Mouse (Mus musculus) gastrocnemius, postnatal 14 days (tissue): Measurements from ENCODE around the gene Ppp6r1. TPM values are rescaled to one million over a fixed set of nuclear protein-coding genes. Genes with fewer than 3 reads are reported as not detected.
"Not testable (repeated sequence)": the region's sequence is repeated elsewhere in the genome, so short reads cannot be mapped to it uniquely, and the experiment has no call there.

Source experiments
- DNase-seq: peaks from one replicate; pipeline ENCODE4 v3.0.0; 2021; ENCODE audit warnings: mixed read lengths
- intact Hi-C: fragments of 180-260 bp; cut with DNase I; formaldehyde crosslinking; loops from one replicate; pipeline ENCODE4 v1.15.1; 2025; ENCODE audit warnings: low total_unique reads
- total RNA-seq, 2 experiments: library from RNA; stranded (reverse); gene quantifications; 2 replicates each; pipeline ENCODE4 v1.2.3; 2021

Ppp6r1 gene
- total RNA-seq, 2 experiments from 2014 or later: 44.2 to 45.0 TPM

DNA sequence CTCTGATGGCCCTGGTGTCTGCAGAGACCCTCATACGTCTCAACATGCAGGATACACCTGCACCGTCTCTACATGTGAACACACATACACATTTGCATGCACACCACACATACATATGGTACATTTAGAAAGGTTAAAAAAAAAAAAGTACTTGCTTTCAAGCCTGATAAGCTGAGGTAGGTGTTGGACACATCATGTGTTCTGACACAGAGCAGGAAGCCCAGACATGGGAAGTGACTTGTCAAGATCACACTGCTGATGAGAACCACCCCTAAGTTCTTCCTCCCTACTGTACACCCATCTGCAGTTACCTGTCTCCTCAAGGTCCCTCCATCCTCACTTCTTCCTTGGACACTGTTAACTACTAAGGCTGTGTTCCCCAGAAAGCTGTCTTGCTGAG is 32.9 kb downstream of the Ppp6r1 start:
- intact Hi-C loops: loop anchor here (10.0 kb wide), 1 partner anchor 179 kb away; no protein-coding TSS in a partner anchor
- DNase-seq: no peak

DNA sequence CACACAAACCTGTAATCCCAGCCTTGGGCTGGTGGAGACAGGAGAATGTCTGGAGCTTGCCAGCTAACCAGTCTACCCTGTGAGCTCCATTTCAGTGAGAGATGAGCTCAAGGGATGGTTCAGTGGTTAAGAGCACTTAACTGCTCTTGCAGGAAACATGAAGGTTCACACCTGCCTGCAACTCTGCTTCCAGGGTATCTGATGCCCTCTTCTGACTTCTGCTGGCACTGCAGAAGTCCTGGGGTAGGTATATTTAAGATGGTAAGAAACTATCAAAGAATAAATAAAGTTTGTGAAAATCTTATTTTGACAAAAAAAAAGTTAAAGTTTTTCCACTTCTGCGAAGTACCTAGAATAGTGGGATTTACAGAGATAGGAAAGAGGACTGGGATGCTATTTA is 34.5 kb downstream of the Ppp6r1 start:
- intact Hi-C loops: loop anchor here (10.0 kb wide), 1 partner anchor 180 kb away; no protein-coding TSS in a partner anchor
- no peak for DNase-seq

DNA sequence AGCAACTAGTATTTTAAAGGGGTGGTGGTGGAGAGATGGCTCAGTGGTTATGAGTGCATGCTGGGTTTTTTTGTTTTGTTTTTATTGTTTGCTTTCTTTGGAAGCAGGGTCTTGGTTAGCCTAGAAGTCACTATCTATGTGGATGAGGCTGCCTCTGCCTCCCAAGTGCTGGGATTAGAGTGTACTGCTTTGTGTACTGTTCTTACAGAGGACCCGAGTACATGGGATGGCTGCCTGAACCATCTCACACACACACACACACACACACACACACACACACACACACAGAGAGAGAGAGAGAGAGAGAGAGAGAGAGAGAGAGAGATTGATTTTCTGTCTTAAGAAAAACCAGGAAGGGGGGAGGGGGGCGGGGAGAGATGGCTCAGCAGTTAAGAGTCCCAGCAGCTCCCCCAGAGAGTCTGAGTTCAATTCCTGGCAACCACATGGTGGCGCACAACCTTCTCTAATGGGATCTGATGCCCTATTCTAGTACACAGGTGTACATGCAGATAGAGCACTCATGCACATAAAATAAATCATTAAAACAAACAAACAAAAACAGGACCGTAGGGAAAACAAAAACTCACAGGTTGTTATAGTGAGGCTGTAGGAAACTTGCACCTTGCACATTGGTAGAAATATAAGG is 35.2 kb downstream of the Ppp6r1 start:
- intact Hi-C loops: loop anchor here (10.0 kb wide), 1 partner anchor 181 kb away; no protein-coding TSS in a partner anchor
- DNase-seq: peak; percentile 23

DNA sequence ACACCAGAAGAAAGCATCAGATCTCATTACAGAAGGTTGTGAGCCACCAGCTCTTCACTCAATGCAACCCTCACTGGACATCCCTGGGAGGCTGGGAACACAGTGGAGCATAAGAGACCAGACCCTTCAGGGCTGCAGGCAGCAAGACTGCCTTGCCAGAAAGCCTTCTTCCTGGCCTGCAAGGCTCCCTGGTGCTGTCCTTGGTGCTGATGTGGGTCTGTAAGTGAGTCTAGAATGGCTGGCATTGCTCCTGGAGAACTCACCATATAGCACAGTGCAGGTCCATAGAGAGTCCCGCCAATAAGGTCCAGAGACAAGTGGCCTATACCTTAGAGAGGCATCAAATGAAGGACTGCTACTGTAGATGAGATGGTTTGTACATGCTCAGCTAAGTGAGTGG is 38.8 kb downstream of the Ppp6r1 start:
- intact Hi-C loops: loop anchor here (10.0 kb wide), 1 partner anchor 185 kb away; no protein-coding TSS in a partner anchor
- DNase-seq: peak; percentile 19

DNA sequence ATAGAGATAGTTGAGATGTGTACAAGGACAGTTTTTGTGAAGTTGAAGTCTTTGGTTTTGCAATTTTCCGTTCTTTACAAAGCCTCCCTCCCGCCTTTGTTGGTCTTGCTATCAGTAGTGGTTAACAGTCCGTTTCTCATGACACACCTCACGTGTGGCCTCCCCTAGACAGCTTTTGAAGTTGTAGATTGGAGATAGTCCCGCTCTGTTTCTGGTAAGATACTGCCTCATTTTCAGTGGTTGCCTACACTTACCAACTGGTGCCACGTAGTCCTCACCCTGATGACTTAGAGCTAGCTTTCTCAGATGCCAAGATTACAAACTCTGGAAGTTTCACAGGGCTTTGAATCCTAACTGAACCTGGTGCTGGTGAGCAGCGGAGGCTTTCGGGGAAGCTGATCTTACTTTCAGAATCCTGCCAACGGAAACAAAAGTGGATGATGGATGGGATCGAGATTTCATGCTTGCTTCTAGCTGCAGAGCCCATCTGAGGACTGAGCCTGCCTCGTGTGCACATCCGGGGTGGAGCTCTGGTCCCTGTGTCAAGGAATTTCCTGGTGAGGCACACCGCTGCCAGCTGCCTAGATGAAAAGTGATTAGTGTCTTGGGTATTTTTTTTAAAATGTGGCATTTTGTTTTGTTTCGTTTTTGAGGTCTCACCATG is 44.9 kb downstream of the Ppp6r1 start:
- intact Hi-C loops: no loop called here

DNA sequence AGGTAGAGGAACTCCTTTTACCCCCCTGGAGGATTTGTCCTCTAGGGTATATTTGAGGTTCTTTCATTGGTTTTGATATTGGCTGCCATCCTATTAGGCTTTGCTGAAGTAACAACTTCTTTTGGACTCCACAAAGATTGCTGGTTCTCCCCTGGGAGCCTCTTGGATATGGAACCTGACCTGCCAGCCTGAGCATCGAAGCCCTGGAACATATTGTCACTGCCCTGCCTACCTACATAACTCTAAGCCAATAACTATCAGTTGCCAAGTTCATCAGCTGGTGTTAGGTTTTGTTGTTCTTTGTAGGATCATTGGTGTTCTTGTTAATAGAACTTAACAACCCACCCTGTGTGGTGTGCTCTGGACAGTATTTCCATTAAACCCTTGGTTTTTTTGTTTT is 45.9 kb downstream of the Ppp6r1 start:
- intact Hi-C loops: no loop called here
- no peak for DNase-seq

More for the DNA sequence above, 44.9 kb downstream of the Ppp6r1 start:
- no peak for DNase-seq

DNA sequence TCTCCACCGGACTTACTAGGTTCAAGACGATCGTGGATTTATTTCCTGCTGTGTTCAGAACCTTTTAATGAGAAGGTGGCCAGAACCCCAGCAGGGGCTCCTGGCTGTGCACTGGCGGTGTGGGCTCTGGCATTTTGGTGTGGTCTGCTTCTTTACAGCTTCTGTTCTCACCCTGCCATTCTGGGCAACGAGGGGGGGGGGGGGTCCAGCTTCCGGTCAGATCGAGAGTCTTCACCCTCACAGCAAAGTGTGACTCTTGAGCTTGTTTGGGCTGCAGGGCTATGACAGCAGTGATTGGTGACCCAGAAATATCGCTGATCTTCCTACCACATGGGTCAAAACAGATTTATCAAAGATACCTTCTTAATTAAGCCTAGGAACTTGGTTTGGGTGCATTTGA is 46.4 kb downstream of the Ppp6r1 start:
- DNase-seq: no peak
- intact Hi-C loops: no loop called here

DNA sequence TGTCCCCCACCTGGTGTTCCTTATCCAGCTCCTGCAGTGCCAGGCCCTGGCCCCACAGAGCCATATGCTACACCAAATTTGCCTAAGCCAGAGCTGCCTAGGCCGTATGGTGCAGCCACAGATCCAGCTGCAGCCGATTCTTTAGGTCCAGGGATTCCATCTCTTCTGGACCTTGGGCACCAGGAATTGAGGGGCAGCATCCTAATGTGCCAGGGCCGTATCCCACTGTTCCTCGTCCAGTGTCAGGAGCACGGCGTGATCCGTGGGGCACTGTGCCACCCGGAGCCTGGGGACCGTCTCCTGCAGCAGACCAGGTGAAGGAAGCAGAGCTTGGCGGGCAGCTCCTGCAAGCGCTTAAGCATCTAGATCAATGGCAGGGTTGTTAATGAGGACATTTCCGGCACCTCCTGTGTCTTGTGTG is 46.9 kb downstream of the Ppp6r1 start:
- intact Hi-C loops: no loop called here
- no peak for DNase-seq

DNA sequence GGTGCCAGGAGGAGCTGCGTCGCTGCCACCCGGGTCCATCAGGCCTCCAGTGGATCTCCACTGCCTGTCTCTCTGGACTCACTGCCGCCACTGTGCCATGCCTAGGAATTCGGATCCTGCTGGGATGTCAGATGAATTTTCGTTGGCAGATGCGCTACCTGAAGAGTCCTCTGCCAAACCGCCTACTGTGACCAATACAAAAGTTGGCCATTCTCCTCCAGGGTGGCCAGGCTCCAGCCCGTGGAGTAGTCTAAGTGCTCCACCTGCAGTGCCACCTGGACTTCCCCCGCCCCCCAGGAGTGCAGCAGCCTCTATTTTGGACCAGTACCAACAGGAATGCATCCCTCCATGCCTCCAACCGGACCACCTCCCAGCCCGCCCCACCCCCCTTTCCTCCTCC is 47.3 kb downstream of the Ppp6r1 start:
- DNase-seq: no peak
- intact Hi-C loops: no loop called here

DNA sequence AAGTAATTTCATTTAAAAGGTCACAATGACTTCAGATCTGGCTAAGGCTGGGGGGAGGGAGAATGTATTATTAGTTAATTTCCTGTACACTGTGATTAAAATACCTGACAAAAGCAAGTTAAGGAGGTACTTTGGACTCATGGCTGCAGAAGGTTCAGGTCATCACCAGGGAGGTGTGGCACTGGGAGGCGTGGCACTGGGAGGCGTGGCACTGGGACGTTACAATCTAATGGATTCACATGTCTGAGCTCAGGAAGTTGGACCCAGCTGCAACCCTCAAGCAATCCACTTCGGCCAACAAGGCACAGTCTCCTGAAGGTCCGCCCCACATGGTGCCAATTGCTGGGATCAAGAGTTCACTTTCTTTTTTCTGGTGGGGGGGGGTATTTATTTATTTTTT is 50.8 kb downstream of the Ppp6r1 start:
- DNase-seq: no peak
- intact Hi-C loops: no loop called here

DNA sequence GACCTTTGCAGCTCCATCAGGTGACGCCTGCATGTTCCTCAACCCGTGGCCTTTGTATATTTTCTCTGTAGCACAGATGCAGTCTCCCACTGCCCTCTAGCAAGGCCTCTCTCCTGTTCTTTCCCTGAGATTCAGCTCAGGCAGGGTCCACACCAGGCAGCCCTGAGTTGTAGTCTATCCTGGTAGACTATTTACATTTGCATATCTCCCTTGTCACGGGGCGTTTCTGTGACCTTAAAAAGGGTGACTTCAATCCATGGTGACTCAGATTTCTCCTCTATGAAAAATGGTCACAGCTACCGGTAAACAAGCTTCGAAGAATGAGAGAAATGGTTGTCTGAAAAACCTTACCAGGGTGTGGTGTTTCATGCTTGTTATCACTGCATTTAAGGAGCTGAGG is 54.9 kb downstream of the Ppp6r1 start, which contains the start of gene Ptprh:
Ptprh (minus strand) TSS at position 169 of the 400 bp plus-strand sequence.
- no peak for DNase-seq
- intact Hi-C loops: no loop called here

DNA sequence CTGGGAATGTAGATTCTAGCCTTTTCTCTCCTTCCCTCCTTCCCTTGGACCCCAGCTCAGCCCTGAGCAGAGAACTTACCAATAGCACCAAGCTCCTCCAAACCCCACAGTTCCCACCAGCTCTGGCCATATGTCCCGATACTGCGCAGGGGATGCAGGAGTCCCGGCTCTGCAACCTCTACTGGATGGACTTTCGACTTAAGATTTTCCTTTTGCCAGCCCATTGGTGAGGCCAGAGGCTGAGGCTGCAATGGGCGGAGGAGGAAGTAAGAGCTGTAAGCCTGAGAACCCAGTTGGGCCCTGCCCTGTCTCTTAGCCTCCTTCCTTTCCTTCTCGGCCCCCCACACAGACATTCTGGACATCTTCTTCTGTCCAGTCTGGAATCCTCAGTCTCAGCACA is 55.9 kb downstream of the Ppp6r1 start:
- no peak for DNase-seq
- intact Hi-C loops: no loop called here

DNA sequence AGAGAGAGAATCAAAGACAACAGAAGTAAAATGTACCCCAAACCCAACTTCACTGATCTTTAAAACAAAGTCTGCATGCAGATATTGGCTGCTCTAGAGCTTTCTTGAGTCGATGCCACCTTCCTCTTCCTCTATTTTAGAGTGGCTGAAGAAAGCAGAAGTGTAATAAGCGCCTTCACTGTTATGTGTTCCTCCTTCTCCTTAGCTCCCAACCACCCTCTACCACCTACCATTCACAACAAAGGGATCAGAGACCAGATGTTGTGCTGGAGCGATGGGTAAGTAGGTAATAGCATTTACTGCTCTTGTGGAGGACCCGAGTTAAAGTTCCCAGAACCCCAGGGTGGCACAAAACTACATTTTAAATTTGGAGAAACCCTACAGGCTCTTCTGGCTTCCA is 61.8 kb downstream of the Ppp6r1 start:
- intact Hi-C loops, DNase-seq: not testable (repeated sequence)

Other genes starting within 250 kb of the Ppp6r1 start
- gene Rdh13, start 213.4 kb downstream of the Ppp6r1 start, total RNA-seq: 10 to 100 TPM; 11.8 to 15.0 TPM
- gene Eps8l1, start 198.3 kb downstream of the Ppp6r1 start, total RNA-seq: 1 to 10 TPM; 1.6 to 2.2 TPM
- 10 to 100 TPM; 25.3 to 36.8 TPM for gene Ppp1r12c, start 157.3 kb downstream of the Ppp6r1 start, total RNA-seq
- gene Tnnt1, start 142.6 kb downstream of the Ppp6r1 start, total RNA-seq: 100 to 1,000 TPM; 355 to 658 TPM
- gene Tnni3, start 134.8 kb downstream of the Ppp6r1 start, total RNA-seq: 1 to 10 TPM in 1 of 2 experiments, under 1 TPM in 1; 0.75 to 1.7 TPM
- gene Dnaaf3, start 126.6 kb downstream of the Ppp6r1 start, total RNA-seq: under 1 TPM; 0.08 to 0.20 TPM
- under 1 TPM in 1 of 2 experiments, not detected in 1; 0.13 TPM for gene Syt5, start 111.5 kb downstream of the Ppp6r1 start, total RNA-seq
- not detected for gene Ptprh, start 55.0 kb downstream of the Ppp6r1 start, total RNA-seq
- 1 to 10 TPM; 2.1 to 3.1 TPM for gene Tmem86b, start 27.6 kb downstream of the Ppp6r1 start, total RNA-seq
- 10 to 100 TPM; 19.7 to 20.3 TPM for gene Hspbp1, start 26.0 kb upstream of the Ppp6r1 start, total RNA-seq
- 1 to 10 TPM; 1.8 to 2.3 TPM for gene Brsk1, start 31.6 kb upstream of the Ppp6r1 start, total RNA-seq
- gene Tmem150b, start 66.2 kb upstream of the Ppp6r1 start, total RNA-seq: under 1 TPM in 1 of 2 experiments, not detected in 1; 0.12 TPM
- gene Kmt5c, start 81.1 kb upstream of the Ppp6r1 start, total RNA-seq: 10 to 100 TPM; 18.9 to 19.9 TPM
- 1 to 10 TPM; 2.6 to 2.9 TPM for gene Cox6b2, start 94.1 kb upstream of the Ppp6r1 start, total RNA-seq
- gene Fam71e2, start 112.3 kb upstream of the Ppp6r1 start, total RNA-seq: not detected
- under 1 TPM in 1 of 2 experiments, not detected in 1; 0.13 TPM for gene Il11, start 123.8 kb upstream of the Ppp6r1 start, total RNA-seq
- not detected for gene Tmem190, start 123.9 kb upstream of the Ppp6r1 start, total RNA-seq
- 1 to 10 TPM; 2.5 to 4.1 TPM for gene Tmem238, start 130.6 kb upstream of the Ppp6r1 start, total RNA-seq
- 100 to 1,000 TPM; 613 to 657 TPM for gene Rpl28, start 133.9 kb upstream of the Ppp6r1 start, total RNA-seq
- gene Ube2s, start 153.6 kb upstream of the Ppp6r1 start, total RNA-seq: 10 to 100 TPM; 79.5 to 80.4 TPM
- not detected for gene Shisa7, start 185.7 kb upstream of the Ppp6r1 start, total RNA-seq
- 1 to 10 TPM; 2.4 TPM for gene Isoc2b, start 211.2 kb upstream of the Ppp6r1 start, total RNA-seq
- gene Isoc2a, start 218.1 kb upstream of the Ppp6r1 start, total RNA-seq: 10 to 100 TPM; 15.8 to 16.7 TPM
- gene Gm36210, start 247.5 kb upstream of the Ppp6r1 start, total RNA-seq: not detected